Mouse (Mus musculus): Measurements from ENCODE around the gene Klhl11.

DNA sequence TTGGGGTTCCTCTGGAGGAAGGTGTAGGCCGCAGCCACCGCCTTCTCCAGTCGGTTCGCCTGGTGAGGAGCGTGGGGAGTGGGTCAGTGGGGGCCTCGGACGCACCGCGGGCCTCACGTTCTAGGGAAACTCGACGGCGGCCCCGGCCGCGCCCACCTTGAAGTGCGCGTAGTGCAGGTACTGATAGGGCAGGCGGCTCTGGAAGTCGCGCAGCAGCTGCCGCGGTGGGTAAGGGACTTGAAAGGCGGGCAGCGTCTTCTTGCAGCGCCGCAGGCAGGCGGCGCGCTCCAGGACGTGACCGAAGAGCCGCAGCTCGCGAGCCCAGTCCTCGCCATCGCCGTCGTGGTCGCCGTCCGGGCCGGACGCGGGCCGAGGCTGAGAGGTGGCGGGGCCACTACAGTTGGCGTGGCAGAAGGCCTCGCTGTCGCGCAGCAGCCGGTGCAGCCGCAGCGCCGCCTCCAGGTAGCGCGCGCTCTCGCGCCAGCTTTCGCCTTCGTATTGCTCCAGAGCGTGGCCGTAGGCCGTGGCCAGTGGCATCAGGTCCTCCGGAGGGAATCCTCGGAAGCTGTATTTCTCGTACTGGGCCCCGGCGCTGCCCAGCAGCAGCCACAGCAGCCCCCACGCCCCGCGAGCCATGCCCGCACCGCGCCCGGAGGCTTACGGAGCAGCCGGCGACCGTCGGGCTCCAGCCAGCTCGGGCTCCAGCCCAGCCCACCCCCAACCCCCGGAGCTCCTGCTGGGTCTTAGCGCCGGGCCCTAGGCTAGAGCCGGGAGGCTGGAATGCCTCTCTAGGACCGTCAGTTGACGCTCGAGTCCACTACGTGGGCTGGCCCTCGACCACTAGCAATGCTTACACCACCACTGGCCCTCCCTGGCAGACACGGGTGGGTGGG, 58.3 kb downstream of the Klhl11 start, which contains the start of gene P3h4:
- no peak for TF ChIP-seq POLR2A (IDR thresholded peaks at IDR 0.05; ENCODE audit: low read depth, low read length)
- peak; percentile 68 for TF ChIP-seq CTCF (conservative IDR thresholded peaks at IDR 0.05; ENCODE audit: insufficient read depth, insufficient read length, low read depth, low read length)

Measured in kidney, adult 2 months (tissue).